Mouse (Mus musculus) urinary bladder, postnatal 14 days (tissue): ENCODE results near the gene Clic3.

ENCODE experiments used
- DNase-seq: peaks from one replicate; pipeline ENCODE4 v3.0.0; 2021; ENCODE audit warnings: low spot score

Gene Clic3

GRCm38 (mm10) chr2:25480541-25480940 is 23.9 kb downstream of the Clic3 start:
- DNase-seq, result no peak

DNA sequence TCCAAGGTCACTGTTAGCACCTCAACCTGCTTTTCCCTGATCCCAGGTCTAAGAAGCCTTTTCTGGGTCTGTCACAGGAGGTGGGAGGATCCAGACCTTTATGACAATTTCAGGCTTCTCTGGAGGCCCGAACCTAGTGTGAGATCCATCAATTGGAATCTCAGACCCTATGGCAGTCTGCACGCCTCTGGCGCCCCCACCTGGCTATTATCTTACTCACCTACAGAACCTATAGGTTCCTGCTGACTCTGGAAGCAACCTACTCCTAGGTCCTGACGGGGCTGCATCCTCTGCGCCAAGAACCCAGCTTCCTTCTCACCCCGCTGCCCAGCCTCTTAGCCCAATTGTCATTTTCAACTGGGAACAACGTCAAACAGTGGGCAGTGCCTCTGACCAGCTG is 26.3 kb downstream of the Clic3 start:
- peak; percentile 56 for DNase-seq

GRCm38 (mm10) chr2:25484901-25485647 is 28.4 kb downstream of the Clic3 start:
- no peak for DNase-seq

GRCm38 (mm10) chr2:25487965-25488670 is 31.5 kb downstream of the Clic3 start:
- no peak for DNase-seq

DNA sequence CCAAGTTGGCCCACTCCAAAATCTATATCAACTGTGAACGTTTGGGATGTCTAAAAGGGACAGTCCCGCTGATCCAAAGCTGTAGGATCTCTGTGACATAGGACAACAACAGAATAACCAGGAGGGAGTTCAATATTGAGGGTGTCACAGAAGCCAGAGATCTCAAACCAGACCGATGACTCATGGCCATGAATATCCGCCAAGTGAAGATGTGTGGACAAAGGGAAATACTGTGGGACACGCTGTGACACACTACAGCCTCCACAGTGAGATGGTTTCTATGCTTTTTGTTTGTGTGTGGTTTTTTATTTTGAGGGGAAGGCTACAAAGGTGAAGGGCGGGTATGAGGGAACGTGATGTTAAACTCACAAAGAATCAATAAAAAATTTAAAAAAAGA is 32.0 kb downstream of the Clic3 start:
- no peak for DNase-seq

- DNase-seq, result no peak
These were observed 36.4 kb downstream of the Clic3 start for GRCm38 (mm10) chr2:25492988-25493387.

DNA sequence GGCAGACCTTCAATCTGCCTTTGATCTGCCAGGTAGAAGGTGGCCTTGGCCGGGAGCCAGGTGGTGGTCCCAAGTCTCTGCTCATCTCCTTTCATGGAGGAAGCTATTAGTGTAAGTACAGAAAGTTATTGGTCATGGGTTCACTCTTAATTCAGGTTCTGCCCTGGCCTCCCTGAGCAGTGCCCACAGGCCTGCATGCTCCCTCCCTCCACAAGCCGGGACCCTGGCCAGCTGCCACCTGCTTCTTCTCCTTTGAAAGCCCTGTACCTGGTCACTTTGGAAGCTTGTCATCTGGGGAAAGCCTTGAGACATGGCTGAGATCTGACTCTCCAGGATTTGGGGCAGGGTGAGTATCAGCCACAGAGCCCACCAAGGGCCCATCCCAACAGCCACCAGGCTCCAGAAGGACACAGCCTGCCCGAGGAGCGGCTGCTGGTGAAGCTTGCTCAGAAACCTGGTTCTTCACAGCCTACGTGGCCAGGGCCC is 36.9 kb downstream of the Clic3 start, which contains the start of gene Lcn12:
TSS of gene Lcn12 (minus strand) at position 436 of the 486 bp plus-strand sequence.
- peak; percentile 42 for DNase-seq

DNA sequence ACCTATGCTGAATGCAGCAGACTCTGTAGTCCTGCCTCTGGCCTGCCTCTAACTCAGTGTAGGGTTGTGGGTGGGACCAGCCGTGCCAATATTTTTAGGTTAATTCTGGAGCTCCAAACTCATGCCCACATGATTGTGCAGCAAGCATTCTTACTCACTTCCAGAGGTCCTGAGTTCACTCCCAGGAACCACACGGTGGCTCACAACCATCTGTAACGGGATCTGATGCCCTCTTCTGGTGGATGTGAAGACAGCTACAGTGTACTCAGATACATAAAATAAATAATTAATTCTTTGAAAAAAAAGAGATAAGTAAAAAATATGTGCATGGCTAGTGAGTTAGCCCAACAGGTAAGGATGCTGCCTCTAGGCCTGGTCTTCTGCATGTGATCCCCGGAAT is 39.8 kb downstream of the Clic3 start:
- DNase-seq, result no peak

- DNase-seq, result no peak
These were observed 41.4 kb downstream of the Clic3 start for GRCm38 (mm10) chr2:25497846-25498575.

DNA sequence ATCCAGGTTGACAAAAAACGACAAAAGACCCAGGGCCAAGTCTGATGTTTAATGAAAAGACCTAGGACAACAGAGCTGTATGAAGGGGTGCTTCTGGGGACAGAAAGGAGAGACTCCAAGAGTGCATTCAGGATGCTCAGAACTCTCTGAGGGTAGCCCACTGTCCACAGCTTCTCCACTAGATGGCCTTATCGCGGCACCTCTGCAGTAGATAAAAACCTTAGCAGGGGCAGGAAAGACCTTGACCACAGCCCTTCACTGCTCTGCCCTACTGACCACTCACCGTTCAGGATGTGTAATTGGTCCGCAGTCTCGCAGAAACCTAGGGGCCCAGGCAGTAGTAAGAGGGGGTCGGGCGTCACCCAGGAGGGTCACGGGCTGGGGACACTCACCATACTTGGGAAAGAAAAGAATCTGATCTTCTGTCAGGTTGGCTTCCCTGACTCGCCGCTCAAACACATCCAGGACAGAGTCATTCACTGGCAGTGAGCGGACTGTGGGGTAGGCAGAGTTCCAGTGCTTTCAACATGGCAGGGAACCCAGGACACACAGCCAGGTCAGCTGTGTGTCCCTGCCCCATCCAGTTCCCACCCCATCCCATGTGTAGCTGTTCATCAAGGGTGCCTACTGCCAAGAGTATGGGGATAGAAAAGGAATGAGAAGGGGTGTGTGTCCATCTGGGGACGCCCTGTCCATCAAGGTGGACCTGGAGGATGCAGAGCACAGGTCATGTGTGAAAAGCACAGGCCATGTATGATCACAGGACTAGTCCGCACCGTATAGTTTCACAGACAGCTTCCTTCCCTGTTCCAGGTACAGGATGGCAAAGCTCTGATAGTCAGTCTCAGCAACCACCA is 42.2 kb downstream of the Clic3 start:
- no peak for DNase-seq

GRCm38 (mm10) chr2:25500071-25500575 is 43.5 kb downstream of the Clic3 start:
- DNase-seq, result no peak

DNA sequence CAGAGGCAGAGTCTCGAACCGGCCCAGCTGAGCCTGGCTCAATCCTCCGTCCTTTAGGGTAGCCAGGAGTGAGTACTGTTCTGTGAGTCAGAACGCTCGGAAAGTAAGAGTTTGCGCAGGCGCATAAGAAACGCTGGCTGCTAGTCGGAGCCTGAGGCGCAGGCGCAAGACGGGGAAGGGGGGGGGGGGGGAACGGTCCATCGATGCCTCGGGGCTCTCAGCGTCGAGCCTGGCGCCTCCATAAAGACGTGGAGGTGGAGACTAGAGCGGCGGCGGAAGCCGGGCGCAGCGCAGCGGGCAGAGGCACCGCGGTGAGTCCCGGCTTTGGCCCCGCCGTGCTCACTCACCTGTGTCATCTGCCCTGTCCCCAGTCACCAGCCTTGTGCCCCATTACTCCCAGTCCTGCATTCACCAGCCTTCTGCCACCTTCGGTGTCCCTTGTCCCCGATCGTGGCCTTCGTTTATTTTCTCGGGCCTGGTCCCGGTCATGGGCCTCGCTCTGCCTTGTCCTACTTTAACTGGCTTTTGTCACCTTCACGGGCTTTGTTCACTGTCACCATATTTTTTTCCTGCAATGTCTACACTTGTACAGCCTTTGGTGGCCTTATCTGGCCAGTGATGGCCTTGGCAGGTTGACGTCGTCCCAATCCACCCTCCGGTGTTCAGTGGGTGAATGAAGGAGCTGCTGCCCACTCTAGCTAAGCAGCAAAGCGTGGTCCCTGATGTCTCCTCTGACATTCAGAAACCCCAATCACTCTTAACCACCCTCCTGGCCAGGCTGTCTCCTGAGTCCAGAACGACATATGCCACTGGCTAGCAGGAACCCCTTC is 44.2 kb downstream of the Clic3 start, which contains the start of gene Fbxw5:
TSS of gene Fbxw5 (plus strand) at position 175 of the 830 bp plus-strand sequence.
- DNase-seq, result peak; percentile 89

DNA sequence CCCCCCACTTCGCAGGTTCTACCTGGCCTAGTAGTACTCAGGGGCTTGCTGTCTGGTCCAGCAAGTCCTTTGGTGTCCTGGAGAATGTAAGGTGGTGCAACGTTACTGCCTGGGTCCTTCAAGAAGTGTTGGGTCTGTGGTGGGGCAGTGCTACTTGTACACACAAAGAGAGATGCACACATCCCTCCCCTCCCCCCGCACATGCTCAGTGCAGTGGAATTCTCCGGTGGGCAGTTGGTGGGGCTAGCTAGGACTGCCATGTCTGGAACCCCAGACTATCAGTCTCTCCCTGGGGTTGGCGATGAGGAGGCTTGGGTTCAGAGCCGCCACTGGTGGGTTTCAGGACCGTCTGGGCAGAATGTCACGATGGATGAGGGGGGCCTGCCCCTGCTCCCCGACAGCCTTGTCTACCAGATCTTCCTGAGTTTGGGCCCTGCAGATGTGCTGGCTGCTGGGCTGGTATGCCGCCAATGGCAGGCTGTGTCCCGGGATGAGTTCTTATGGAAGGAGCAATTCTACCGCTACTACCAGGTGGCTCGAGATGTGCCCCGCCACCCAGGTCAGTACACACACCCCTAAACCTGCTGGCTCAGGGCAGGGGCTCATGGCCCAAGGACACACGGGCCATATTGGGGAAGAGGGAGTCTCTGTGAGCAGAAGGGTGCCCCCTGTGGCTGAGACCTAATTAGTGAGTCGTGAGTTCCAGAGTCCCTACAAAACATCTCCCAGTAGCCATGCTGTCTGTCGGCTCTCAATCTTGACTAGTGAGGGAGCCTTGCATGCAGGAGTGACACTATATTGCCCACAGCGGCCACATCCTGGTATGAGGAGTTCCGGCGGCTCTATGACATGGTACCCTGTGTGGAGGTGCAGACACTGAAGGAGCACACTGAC is 45.2 kb downstream of the Clic3 start, which contains the start of gene C8g:
TSS of gene C8g (minus strand) at position 127 of the 894 bp plus-strand sequence.
- DNase-seq, result no peak

DNA sequence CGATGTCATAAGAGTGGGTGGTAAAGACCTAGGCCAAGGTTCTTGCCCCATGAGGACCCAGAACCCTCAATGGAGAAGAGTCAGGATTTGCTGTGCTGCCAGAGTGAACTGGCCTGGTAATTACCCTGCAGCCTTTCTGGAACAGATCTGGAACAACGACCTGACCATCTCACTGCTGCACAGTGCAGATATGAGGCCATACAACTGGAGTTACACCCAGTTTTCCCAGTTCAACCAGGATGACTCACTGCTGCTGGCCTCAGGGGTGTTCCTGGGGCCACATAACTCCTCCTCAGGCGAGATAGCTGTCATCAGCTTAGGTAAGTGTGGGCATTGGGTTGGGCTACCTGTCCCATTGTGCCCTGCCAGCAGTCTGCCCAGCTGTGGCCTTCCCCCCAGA is 46.1 kb downstream of the Clic3 start:
- DNase-seq, result no peak

GRCm38 (mm10) chr2:25504538-25504937 is 47.9 kb downstream of the Clic3 start:
- DNase-seq, result no peak

GRCm38 (mm10) chr2:25505000-25505399 is 48.4 kb downstream of the Clic3 start:
- DNase-seq, result no peak

DNA sequence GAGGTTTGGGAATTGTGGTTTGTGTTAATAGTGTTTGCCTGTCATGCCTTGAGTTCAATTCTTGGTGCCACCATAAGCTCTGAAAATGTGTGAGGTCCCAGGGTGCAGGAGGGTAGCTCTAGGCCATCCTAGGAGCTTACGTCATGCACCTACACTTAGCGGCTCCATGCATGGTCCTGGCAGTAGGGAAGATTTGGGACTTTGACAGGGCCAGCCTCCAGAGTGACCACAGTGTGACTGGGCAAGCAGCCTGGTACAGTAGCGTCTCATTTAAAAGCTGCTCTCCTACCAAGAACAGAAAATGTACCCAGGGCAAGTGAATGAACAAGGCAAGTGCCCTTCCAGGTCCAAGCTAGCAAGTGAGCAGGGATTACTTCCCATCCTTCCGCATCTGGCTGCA is 49.2 kb downstream of the Clic3 start:
- DNase-seq, result no peak

- DNase-seq, result no peak
These were observed 50.3 kb downstream of the Clic3 start for GRCm38 (mm10) chr2:25506964-25507363.
